Mouse (Mus musculus): ENCODE measurements around the gene Catsperd.

DNA sequence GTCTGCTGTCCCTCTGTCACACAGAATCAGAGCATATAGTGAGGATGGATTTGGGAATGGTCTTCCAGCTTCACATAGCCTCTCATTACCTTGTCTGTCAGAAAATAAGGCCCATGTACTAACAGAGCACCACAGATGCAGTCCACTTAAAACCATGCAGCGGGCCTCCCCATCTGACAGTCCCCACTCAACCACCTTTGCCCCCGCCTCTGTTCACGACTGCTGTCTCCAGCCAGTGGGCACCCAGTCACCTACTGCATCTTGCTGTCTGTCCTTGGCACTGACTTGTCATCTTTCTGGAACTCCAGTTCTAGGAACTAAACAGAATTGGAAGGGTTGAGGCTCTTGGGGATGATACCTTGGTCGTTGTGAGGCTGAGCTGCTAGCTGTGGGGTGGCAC, 39.0 kb upstream of the Catsperd start:
- TF ChIP-seq CTCF (IDR thresholded peaks at IDR 0.05; ENCODE audit: extremely low read depth, insufficient read length, insufficient replicate concordance, low read depth, low read length) (no peak), POLR2A (IDR thresholded peaks at IDR 0.05; ENCODE audit: low read depth, low read length) (no peak)
